Mouse (Mus musculus) liver, embryonic 13.5 days (tissue): ENCODE results near the gene Glp2r. TPM values are rescaled to one million over a fixed set of nuclear protein-coding genes. Genes with fewer than 3 reads are reported as not detected.

Experiments
- ATAC-seq: fragments of 200-750 bp; cut with Nextera tagmentation; 2 replicates; pipeline ENCODE4 v1.8.0; 2017; ENCODE audit warnings: low read depth, mild to moderate bottlenecking, moderate number of reproducible peaks, moderate library complexity
- DNase-seq: peaks from one replicate; pipeline ENCODE4 v3.0.0; 2022
- H3K27ac ChIP-seq: fragments of 300-500 bp; sonication (generic); 2 replicates; pipeline ENCODE4 v1.5.1; 2015; ENCODE audit warnings: moderate library complexity, mild to moderate bottlenecking, inconsistent platforms
- H3K27me3 ChIP-seq: fragments of 300-500 bp; sonication (generic); 2 replicates; pipeline ENCODE4 v1.6.1; 2015; ENCODE audit warnings: mild to moderate bottlenecking, inconsistent platforms
- H3K36me3 ChIP-seq: fragments of 300-500 bp; sonication (generic); 2 replicates; pipeline ENCODE4 v1.6.1; 2015; ENCODE audit warnings: mild to moderate bottlenecking, inconsistent platforms
- H3K4me1 ChIP-seq: fragments of 300-500 bp; sonication (generic); replicated peaks from 2 replicates; pipeline ENCODE4 v1.6.1; 2015; ENCODE audit warnings: inconsistent platforms
- H3K4me2 ChIP-seq: fragments of 300-500 bp; sonication (generic); 2 replicates; pipeline ENCODE4 v1.6.1; 2015; ENCODE audit warnings: inconsistent platforms, mild to moderate bottlenecking, moderate library complexity
- H3K4me3 ChIP-seq: fragments of 300-500 bp; sonication (generic); replicated peaks from 2 replicates; pipeline ENCODE4 v1.5.1; 2015; ENCODE audit warnings: mild to moderate bottlenecking, inconsistent platforms
- H3K9ac ChIP-seq: fragments of 300-500 bp; sonication (generic); 2 replicates; pipeline ENCODE4 v1.6.1; 2015; ENCODE audit warnings: mild to moderate bottlenecking, inconsistent platforms
- H3K9me3 ChIP-seq: fragments of 300-500 bp; sonication (generic); replicated peaks from 2 replicates; pipeline ENCODE4 v1.6.1; 2016; ENCODE audit warnings: inconsistent platforms
- WGBS: fragments of 180-500 bp; shearing (Covaris S2); methylation state at CpG from one replicate; pipeline ENCODE4 v1.1.7; 2015; ENCODE audit not compliant: insufficient replicate concordance; 5-methylcytosine and 5-hydroxymethylcytosine counted together
- polyA plus RNA-seq: library from polyadenylated mRNA; unstranded; fragments of >200 nt; fragmentation: Nextera tagmentation; extraction: Ambion mirVana; gene quantifications from 2 replicates; pipeline ENCODE4 v1.2.1, GENCODE M21; 2015

Gene Glp2r
- polyA plus RNA-seq, 1 experiment from 2014 or later: 0.15 TPM

DNA sequence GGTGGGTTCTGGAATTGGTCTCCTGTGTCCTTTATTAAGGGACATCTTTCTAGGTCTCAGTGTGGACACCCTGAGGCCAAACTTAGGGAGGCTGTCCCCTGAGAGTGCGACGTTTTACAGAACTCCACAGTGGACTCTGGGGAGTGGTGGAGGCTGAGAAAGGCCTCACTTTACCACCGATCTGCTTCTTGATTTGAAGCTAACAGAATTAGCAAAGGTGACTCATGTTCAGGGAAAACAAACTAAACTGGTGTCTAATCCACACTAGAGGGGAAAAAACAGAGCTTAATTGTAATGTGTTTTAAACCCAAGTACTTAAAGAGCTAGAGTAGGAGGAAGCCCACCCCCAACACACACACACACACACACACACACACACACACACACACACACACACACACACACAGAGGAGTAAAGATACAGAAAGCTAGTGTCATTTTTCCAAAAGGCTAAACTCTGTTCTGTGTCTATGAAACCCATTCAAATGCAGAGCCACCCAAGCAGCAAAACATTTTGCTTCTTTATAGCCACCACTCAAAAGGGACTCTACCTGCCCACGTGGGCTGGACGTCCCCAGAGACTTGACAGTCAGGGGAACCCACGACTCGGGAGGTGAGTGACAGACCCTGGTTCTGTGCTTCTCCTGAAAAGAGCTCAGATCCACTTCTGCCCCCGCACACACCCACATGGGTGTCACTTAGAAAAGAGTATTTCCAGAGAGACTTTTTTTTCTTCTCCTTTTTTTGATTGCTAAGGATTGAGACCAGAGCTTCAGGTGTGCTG lies 47.5 kb downstream of the Glp2r start:
- H3K36me3 ChIP-seq: no peaks in the 10 kb centered on the region

DNA sequence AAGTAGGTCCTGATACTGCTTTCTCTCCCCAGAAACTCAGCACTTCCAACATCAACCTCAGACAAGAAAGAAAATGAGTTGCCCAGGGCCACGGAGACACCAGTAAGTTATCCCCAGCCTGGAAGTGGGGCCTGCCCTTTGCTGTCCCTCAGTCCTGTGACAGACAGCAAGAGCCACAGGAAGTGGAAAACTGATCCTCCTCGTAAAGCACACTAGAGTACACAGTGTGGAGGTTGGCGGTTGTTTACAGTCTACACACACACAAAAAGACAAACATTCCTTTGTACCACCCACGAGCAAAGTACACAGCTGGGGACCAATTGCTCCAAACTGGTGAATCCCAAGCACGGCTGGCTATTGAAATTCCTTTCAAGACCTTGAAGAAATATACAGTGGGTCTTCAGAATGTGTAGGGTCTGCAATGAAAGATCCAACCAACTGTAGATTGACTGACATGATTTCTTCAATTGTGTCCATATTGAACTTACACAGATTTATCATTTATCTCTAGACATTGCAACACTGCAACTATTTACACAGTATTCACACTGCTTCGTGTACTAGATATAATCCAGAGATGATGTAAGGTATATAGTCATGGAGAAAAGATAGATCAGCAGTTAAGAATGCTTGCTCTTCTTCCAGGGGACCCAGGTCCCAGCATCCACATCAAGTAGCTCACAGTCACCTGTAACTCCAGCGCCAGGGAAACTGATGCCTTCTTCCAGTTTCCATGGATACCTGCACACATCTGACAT lies 48.4 kb downstream of the Glp2r start:
- no peak overlapping the region for H3K9ac ChIP-seq
- ATAC-seq (peak; percentile 81), DNase-seq (no peak)
- H3K27me3 ChIP-seq: no peaks in the 10 kb centered on the region
- H3K4me1 ChIP-seq: no peaks in the 10 kb centered on the region
- WGBS: 42% methylated on average over 7 of the region's 7 CpGs
- H3K27ac ChIP-seq: no peak overlapping the region
- H3K4me2 ChIP-seq: no peak overlapping the region
- H3K9me3 ChIP-seq: no peaks in the 10 kb centered on the region
- no peaks in the 10 kb centered on the region for H3K36me3 ChIP-seq
- no peak overlapping the region for H3K4me3 ChIP-seq

More for the DNA sequence above, 47.5 kb downstream of the Glp2r start:
- no peaks in the 10 kb centered on the region for H3K4me1 ChIP-seq
- ATAC-seq (no peak), DNase-seq (no peak)
- H3K9me3 ChIP-seq: no peaks in the 10 kb centered on the region
- H3K27ac ChIP-seq: no peak overlapping the region
- 45% methylated on average over 8 of the region's 8 CpGs for WGBS
- H3K4me3 ChIP-seq: no peak overlapping the region
- no peak overlapping the region for H3K9ac ChIP-seq
- H3K4me2 ChIP-seq: no peak overlapping the region
- H3K27me3 ChIP-seq: no peaks in the 10 kb centered on the region

DNA sequence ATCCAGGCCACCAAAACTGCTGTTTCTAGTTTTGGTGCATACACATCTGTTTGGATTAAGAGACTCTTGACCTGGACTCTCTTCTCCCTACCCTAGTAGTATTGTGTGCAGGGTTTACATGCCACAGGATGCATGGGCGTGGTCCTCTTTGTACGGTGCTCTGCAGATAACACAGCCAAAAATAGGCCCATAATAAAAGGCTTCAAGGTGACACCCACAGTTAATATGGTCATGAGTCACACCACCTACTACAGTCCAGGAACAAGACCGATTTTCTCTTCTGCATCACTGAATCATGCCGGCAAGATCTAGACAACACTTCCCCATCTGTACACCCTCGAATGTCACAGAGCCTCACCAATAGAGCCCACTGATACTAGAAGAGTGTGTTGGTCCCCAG lies 49.5 kb downstream of the Glp2r start:
- DNase-seq: no peak
- Histone ChIP-seq H3K27ac (no peak overlapping the region), H3K9ac (no peak overlapping the region), H3K27me3 (no peaks in the 10 kb centered on the region), H3K4me1 (no peaks in the 10 kb centered on the region), H3K4me2 (no peak overlapping the region), H3K4me3 (no peak overlapping the region), H3K36me3 (no peaks in the 10 kb centered on the region), H3K9me3 (no peaks in the 10 kb centered on the region)
- WGBS: 51% methylated on average over 5 of the region's 5 CpGs
- ATAC-seq: no peak

DNA sequence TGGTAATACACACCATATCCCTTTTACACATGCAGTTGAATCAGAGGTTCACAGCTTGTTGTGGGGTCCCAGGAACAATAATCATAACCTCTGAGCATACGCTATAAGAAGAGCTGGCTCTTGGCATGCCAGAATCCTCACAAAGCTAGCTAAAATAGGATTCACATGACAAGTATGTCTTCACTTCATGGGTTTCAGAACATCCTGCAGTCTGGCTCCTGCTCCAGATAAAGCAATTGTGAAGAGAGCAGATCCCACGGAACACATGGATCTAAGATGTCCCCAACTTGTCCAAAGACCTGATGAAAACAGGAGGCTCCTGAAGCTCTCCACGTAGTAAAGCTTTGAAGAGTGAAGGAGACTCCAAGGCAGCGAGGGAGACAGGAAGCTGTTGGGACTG lies 55.6 kb downstream of the Glp2r start:
- no peaks in the 10 kb centered on the region for H3K9me3 ChIP-seq
- H3K27me3 ChIP-seq: no peaks in the 10 kb centered on the region
- no peak for ATAC-seq
- H3K9ac ChIP-seq: no peak overlapping the region
- H3K4me2 ChIP-seq: no peak overlapping the region
- H3K36me3 ChIP-seq: no peaks in the 10 kb centered on the region
- no peak overlapping the region for H3K27ac ChIP-seq
- no peaks in the 10 kb centered on the region for H3K4me1 ChIP-seq
- DNase-seq: no peak
- H3K4me3 ChIP-seq: no peak overlapping the region
- WGBS: 48% methylated on average over 4 of the region's 4 CpGs

DNA sequence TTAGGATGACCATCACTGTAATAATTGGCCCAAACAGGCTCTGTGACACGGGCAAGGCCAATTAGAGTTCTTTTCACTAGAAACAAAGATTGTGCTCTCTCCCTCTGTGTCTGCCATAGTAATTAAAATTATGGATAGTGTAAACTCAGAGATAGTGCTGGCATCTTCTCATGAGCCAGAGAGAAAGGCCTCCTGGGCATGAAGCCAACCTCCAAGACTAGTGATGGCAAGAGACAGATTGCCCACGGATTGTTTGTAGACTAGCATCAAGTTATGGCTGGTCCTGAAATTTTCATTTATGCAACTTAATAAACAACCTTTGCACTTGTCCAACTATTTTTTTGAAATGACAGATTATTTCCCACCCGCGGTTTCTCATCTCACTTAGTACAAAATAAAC lies 58.0 kb downstream of the Glp2r start:
- Histone ChIP-seq H3K4me1 (no peaks in the 10 kb centered on the region), H3K9ac (no peak overlapping the region), H3K4me3 (no peak overlapping the region), H3K27ac (no peak overlapping the region), H3K36me3 (no peaks in the 10 kb centered on the region), H3K4me2 (no peak overlapping the region), H3K27me3 (no peaks in the 10 kb centered on the region), H3K9me3 (no peaks in the 10 kb centered on the region)
- ATAC-seq (no peak), DNase-seq (no peak)
- 59% methylated on average over 4 of the region's 4 CpGs for WGBS

DNA sequence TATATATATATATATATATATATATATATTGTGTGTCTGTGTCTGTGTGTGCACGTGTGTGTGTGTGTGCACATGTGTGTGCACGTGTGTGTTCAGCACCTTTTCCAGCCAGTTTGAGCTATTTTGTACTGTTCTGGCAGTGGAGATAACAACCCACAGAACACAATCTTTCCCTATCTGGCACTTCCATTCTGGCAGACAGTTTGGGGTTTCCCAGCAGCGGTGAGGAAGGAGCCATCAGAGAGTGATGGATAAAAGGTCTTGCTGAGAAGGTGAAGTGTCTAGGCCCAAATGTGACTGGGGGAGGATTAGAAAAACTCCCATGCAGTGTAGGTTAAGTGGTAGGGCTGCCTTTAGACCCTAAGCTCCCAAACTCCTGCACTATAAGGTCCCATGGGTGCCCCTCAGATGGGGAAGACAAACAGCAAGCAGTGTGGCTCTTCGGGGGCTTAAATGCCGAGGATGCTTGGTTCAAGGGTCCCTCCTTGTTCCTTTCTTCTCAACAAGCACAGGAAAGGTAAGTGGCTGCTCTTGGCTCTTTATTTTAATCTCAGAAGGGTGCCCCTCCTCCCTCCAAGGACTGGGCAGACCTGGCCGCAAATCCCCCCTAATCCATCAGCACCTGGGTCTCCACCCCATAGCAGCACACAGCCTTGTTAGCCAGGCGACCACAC lies 76.1 kb downstream of the Glp2r start, which contains the start of gene Rcvrn:
Gene Rcvrn (plus strand): TSS at position 624 of the 674 bp plus-strand sequence.
- Histone ChIP-seq H3K4me1 (no peaks in the 10 kb centered on the region), H3K9ac (no peak within 1 kb of the TSS), H3K36me3 (no peaks in the 10 kb centered on the region), H3K9me3 (no peaks in the 10 kb centered on the region), H3K27me3 (no peaks in the 10 kb centered on the region), H3K27ac (no peak within 1 kb of the TSS), H3K4me2 (no peak within 1 kb of the TSS), H3K4me3 (no peak within 1 kb of the TSS)
- 51% methylated on average over 7 of the region's 7 CpGs for WGBS
- no peak for ATAC-seq
- DNase-seq: no peak

DNA sequence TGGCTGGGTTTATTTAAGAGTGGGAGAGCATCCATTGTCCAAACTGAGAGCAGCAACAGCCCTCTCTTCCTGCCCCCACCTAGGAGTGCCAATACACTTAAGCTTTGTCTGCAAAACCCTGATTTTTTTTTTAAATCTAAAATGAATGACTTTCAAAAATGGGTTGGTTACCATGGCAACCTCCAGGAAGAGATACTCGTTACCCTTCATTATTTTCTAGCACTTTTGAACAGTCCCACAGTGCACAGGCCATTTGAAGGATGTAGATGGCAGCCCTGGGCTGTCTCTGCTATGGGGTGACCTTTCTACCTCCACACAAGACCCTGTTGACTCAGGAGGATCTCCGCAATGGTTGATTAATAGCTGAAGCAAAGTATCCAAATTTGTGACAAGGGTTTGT lies 84.8 kb downstream of the Glp2r start:
- ATAC-seq (no peak), DNase-seq (no peak)
- H3K4me2 ChIP-seq: no peak overlapping the region
- H3K4me3 ChIP-seq: no peak overlapping the region
- H3K36me3 ChIP-seq: no peaks in the 10 kb centered on the region
- H3K27me3 ChIP-seq: no peaks in the 10 kb centered on the region
- H3K9me3 ChIP-seq: no peaks in the 10 kb centered on the region
- H3K9ac ChIP-seq: no peak overlapping the region
- no peak overlapping the region for H3K27ac ChIP-seq
- WGBS: 67% methylated on average over 2 of the region's 2 CpGs
- no peaks in the 10 kb centered on the region for H3K4me1 ChIP-seq

DNA sequence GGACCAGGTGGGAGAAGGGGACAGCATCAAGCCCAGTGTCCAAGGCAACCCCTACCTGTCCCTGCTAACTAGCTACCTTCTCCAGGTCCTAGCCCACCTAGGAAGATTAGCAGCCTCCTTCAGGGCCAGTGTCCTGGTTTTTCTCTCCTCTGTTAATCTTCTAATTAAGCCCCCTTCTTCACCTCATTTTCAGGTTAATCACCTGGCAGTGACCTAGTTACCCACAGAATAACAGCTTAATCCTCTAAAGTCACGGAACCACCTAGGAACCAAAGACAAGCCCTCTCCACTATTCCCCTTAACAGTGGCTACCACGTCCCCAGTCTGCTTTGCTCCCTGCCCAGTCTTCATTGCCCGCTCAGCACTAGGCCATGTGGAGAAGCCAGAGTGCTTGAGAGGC lies 89.1 kb downstream of the Glp2r start:
- DNase-seq (no peak), ATAC-seq (no peak)
- Histone ChIP-seq H3K36me3 (no peaks in the 10 kb centered on the region), H3K4me1 (no peaks in the 10 kb centered on the region), H3K27me3 (no peaks in the 10 kb centered on the region), H3K9ac (no peak overlapping the region), H3K4me3 (no peak overlapping the region), H3K27ac (no peak overlapping the region), H3K9me3 (no peaks in the 10 kb centered on the region), H3K4me2 (no peak overlapping the region)
- 60% methylated on average over 3 of the region's 3 CpGs for WGBS

DNA sequence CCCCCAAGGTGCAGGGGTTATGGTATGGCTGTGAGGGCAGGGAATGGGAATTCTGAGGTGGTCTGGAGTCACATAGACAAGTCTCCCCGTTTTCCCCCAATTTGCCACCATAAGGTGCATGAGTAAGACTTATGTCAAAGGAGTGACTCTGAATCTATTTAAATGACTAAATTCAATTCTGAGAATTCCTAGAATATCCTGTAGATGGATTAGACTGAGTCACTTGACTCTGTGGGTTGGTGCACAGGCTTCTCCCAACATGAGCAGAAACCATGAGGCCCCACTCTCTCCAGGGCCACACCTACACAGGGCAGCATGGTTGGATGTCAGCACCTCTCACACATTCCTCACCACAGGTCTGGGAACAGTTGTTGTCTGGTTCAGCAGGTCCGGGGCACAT lies 91.0 kb downstream of the Glp2r start:
- H3K36me3 ChIP-seq: no peaks in the 10 kb centered on the region
- no peak overlapping the region for H3K9ac ChIP-seq
- H3K9me3 ChIP-seq: no peaks in the 10 kb centered on the region
- H3K27me3 ChIP-seq: no peaks in the 10 kb centered on the region
- H3K27ac ChIP-seq: no peak overlapping the region
- DNase-seq (no peak), ATAC-seq (no peak)
- H3K4me1 ChIP-seq: no peaks in the 10 kb centered on the region
- H3K4me2 ChIP-seq: no peak overlapping the region
- no peak overlapping the region for H3K4me3 ChIP-seq
- WGBS: 70% methylated on average over 2 of the region's 2 CpGs

DNA sequence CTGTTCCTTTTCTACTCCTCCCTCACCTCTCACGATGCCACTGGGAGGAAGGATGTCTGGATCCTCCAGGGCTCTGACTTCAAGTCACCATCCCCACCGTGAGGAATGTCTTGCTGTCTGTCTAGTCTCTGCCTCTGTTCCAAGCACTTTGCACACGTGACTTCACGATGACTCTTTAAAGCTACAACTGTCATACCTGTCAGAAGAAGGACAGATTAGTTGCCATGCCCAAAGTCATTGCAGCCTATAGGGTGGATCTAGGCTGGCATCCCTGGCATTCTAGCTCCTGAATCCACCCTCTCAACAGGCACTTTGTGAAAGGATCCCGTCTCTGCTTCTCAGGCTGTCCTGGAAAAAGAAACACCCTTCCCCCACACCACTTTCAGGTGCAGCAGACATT lies 91.7 kb downstream of the Glp2r start:
- DNase-seq (no peak), ATAC-seq (no peak)
- Histone ChIP-seq H3K4me2 (no peak overlapping the region), H3K9ac (no peak overlapping the region), H3K36me3 (no peaks in the 10 kb centered on the region), H3K27ac (no peak overlapping the region), H3K4me1 (no peaks in the 10 kb centered on the region), H3K9me3 (no peaks in the 10 kb centered on the region), H3K4me3 (no peak overlapping the region), H3K27me3 (no peaks in the 10 kb centered on the region)
- WGBS: 62% methylated on average over 5 of the region's 5 CpGs
